In genomic region chr2:62301716-62302115, GRCm38 (mm10) we compare ENCODE assay signal across 25 mouse cellular contexts.
DNase-seq lines count a peak whose midpoint lies in the region; ATAC-seq and TF ChIP-seq lines count a peak whose summit lies in the region.
"Had no signal": no experiment of that assay in that cellular context is flagged by ENCODE, and none has a peak within 500 bp of the region (broad histone marks: within the 10 kb centered on the region; RNA-seq: fewer than 3 reads in every experiment).

No protein-coding gene starts in this region.

- WGBS in forebrain, embryonic 15.5 days: 82% methylated on average over 2 of the region's 2 CpGs

- intact Hi-C loops in left cerebral cortex, adult 2 months (cut with DNase I): loop anchor here (1.0 to 5.0 kb wide), 3 partner anchors 151 to 326 kb away; partner anchors contain the start of gene Fap
- intact Hi-C loops in left cerebral cortex, postnatal 10 days (cut with DNase I): no loop called here

- no peaks in the 10 kb centered on the region for H3K4me1 ChIP-seq in forebrain, embryonic 15.5 days
- H3K4me1 ChIP-seq: embryonic facial prominence, embryonic 10.5 days; embryonic facial prominence, embryonic 13.5 days; forebrain, embryonic 12.5 days; hindbrain, embryonic 12.5 days; hindbrain, embryonic 15.5 days had no signal

- H3K27me3 ChIP-seq in forebrain, embryonic 15.5 days: no peaks in the 10 kb centered on the region
- H3K27me3 ChIP-seq: embryonic facial prominence, embryonic 13.5 days; forebrain, embryonic 12.5 days; hindbrain, embryonic 12.5 days; hindbrain, embryonic 15.5 days had no signal

- DNase-seq in layer of hippocampus, adult 2 months (ENCODE audit: low spot score in 2 of 2): no peak
- DNase-seq in layer of hippocampus, adult 8-10 months (ENCODE audit: low spot score in 2 of 2): no peak
- DNase-seq in left cerebral cortex, adult 2 months (ENCODE audit: extremely low spot score in 1 of 2, low spot score in 2 of 2): no peak
- no peak for DNase-seq in left cerebral cortex, postnatal 10 days (ENCODE audit: extremely low spot score in 1 of 2, low spot score in 2 of 2)
- peak; percentile 35 to 48 for DNase-seq in left cerebral cortex, adult 9 months (ENCODE audit: low spot score in 2 of 2)
- DNase-seq: adrenal gland, adult 2 months; adrenal gland, postnatal 14 days; cerebellum, adult 11-12 months; cerebellum, adult 8-10 months; cerebellum, postnatal 10 days; cerebellum, postnatal 36 days; embryo, embryonic 11 days; gastrocnemius, adult 2 months; gastrocnemius, postnatal 14 days; heart, adult 11 months had no signal

- ATAC-seq in forebrain, embryonic 15.5 days (replicated peaks): no peak
- ATAC-seq: CD4-positive, CD25-positive, alpha-beta regulatory T cell, adult 4 months; forebrain, embryonic 16.5 days had no signal

- TF ChIP-seq CTCF in layer of hippocampus, adult 2 months (conservative IDR thresholded peaks at IDR 0.05): no peak
- TF ChIP-seq CTCF in left cerebral cortex, adult 2 months (IDR thresholded peaks at IDR 0.05): no peak

- H3K9ac ChIP-seq in forebrain, embryonic 15.5 days (replicated peaks): no peak overlapping the region
- H3K9ac ChIP-seq: embryonic facial prominence, embryonic 13.5 days; forebrain, embryonic 12.5 days; hindbrain, embryonic 12.5 days; hindbrain, embryonic 15.5 days had no signal

- H3K4me2 ChIP-seq in forebrain, embryonic 15.5 days (replicated peaks): no peak overlapping the region
- H3K4me2 ChIP-seq: embryonic facial prominence, embryonic 13.5 days; forebrain, embryonic 12.5 days; heart, embryonic 11.5 days; hindbrain, embryonic 12.5 days; hindbrain, embryonic 15.5 days had no signal

- H3K9me3 ChIP-seq in forebrain, embryonic 15.5 days: no peaks in the 10 kb centered on the region
- H3K9me3 ChIP-seq: embryonic facial prominence, embryonic 10.5 days; embryonic facial prominence, embryonic 13.5 days; forebrain, embryonic 12.5 days; hindbrain, embryonic 12.5 days; hindbrain, embryonic 15.5 days had no signal

- peak overlapping the region; percentile 32; the same call in 1 of the 2 replicates for H3K27ac ChIP-seq in layer of hippocampus, adult 2 months
- H3K27ac ChIP-seq in left cerebral cortex, adult 2 months: peak overlapping the region; percentile 68
- no peak overlapping the region for H3K27ac ChIP-seq in forebrain, embryonic 15.5 days (replicated peaks)
- H3K27ac ChIP-seq: embryonic facial prominence, embryonic 10.5 days; embryonic facial prominence, embryonic 13.5 days; forebrain, embryonic 12.5 days; gastrocnemius, adult 2 months; hindbrain, embryonic 12.5 days; hindbrain, embryonic 15.5 days had no signal

- H3K36me3 ChIP-seq in forebrain, embryonic 15.5 days: no peaks in the 10 kb centered on the region
- H3K36me3 ChIP-seq: embryonic facial prominence, embryonic 10.5 days; embryonic facial prominence, embryonic 13.5 days; forebrain, embryonic 12.5 days; hindbrain, embryonic 12.5 days; hindbrain, embryonic 15.5 days had no signal

- no peak overlapping the region for H3K4me3 ChIP-seq in layer of hippocampus, adult 2 months
- no peak overlapping the region for H3K4me3 ChIP-seq in left cerebral cortex, adult 2 months
- H3K4me3 ChIP-seq in forebrain, embryonic 15.5 days: no peak overlapping the region
- H3K4me3 ChIP-seq: embryonic facial prominence, embryonic 10.5 days; embryonic facial prominence, embryonic 13.5 days; erythroblast, embryonic 14.5 days; forebrain, embryonic 12.5 days; gastrocnemius, adult 2 months; hindbrain, embryonic 12.5 days; hindbrain, embryonic 15.5 days had no signal

Comparison
In these comparisons a context has a peak if more than half of its experiments do, and no peak if none do; other contexts are left out.
1. DNase-seq: peak in left cerebral cortex, adult 9 months (2 of 2); none in layer of hippocampus, adult 2 months (0 of 2), layer of hippocampus, adult 8-10 months (0 of 2), left cerebral cortex, adult 2 months (0 of 2) and left cerebral cortex, postnatal 10 days (0 of 2).